Mouse (Mus musculus): ENCODE data around the gene 2300002M23Rik.

DNA sequence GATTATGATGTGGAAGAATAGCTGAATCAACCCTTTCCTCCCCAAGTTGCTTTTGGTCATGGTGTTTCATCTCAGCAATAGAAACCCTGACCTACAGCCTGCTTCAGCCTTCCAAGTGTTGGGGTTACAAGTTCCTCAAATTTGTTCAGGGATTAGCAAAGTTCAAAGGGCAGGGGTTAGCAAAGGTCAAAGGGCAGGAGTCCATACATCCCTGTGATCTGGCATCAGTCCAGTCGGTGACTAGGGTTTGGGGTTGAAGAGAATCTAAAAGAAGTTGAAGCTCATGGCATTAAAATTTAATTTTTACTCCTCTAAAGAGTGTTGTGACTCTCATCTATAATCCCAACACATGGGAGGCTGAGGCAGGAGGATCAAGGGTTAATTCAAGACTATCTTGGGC lies 28.8 kb upstream of the 2300002M23Rik start:
- no peak for TF ChIP-seq CTCF (IDR thresholded peaks at IDR 0.05; ENCODE audit: insufficient read depth, low read depth, low read length)
- TF ChIP-seq POLR2A (IDR thresholded peaks at IDR 0.05; ENCODE audit: insufficient read depth, low read depth, low read length), result no peak

All from olfactory bulb, adult 2 months (tissue).